Mouse (Mus musculus) cerebellum, postnatal 36 days (tissue): ENCODE data around the gene Gm3012.
"Not testable (repeated sequence)": the region's sequence is repeated elsewhere in the genome, so short reads cannot be mapped to it uniquely, and the experiment has no call there.

Experiments used
- DNase-seq, 2 experiments: peaks; one replicate each; pipeline ENCODE4 v3.0.0; 2021 to 2022; ENCODE audit warnings: mixed read lengths in 2 of 2

Gm3012 gene

GRCm38 (mm10) chr14:3634212-3634611 is at the start of gene Gm3012:
TSS of gene Gm3012 (plus strand) at chr14:3634512.
- not testable (repeated sequence) for DNase-seq

- DNase-seq: not testable (repeated sequence)
Observed at GRCm38 (mm10) chr14:3651730-3652129, 17.4 kb downstream of the Gm3012 start, which contains the start of gene Gm3020. TSS of gene Gm3020 (plus strand) at chr14:3652030.

GRCm38 (mm10) chr14:3688483-3688882 is 54.2 kb downstream of the Gm3012 start, which contains the start of gene Gm3043:
TSS of gene Gm3043 (plus strand) at chr14:3688783.
- DNase-seq: not testable (repeated sequence)
